Mouse (Mus musculus) forebrain, embryonic 16.5 days (tissue): ENCODE data around the gene Fam151a. TPM values are rescaled to one million over a fixed set of nuclear protein-coding genes. Genes with fewer than 3 reads are reported as not detected.
"Not testable (repeated sequence)": the region's sequence is repeated elsewhere in the genome, so short reads cannot be mapped to it uniquely, and the experiment has no call there.

Experiments used
- ATAC-seq: fragments of 200-750 bp; cut with Nextera tagmentation; 2 replicates; pipeline ENCODE4 v1.8.0; 2017; ENCODE audit warnings: mild to moderate bottlenecking, moderate library complexity
- H3K27ac ChIP-seq: fragments of 300-500 bp; sonication (generic); 2 replicates; pipeline ENCODE4 v1.5.1; 2014; ENCODE audit warnings: low read length, control low read depth
- H3K27me3 ChIP-seq: fragments of 300-500 bp; sonication (generic); replicated peaks from 2 replicates; pipeline ENCODE4 v1.6.1; 2014; ENCODE audit warnings: low read length; ENCODE audit not compliant: control insufficient read depth, insufficient read depth
- H3K36me3 ChIP-seq: fragments of 300-500 bp; sonication (generic); 2 replicates; pipeline ENCODE4 v1.6.1; 2014; ENCODE audit not compliant: control insufficient read depth, insufficient read depth
- H3K4me1 ChIP-seq: fragments of 300-500 bp; sonication (generic); replicated peaks from 2 replicates; pipeline ENCODE4 v1.6.1; 2014; ENCODE audit warnings: low read length; ENCODE audit not compliant: control insufficient read depth, insufficient read depth
- H3K4me2 ChIP-seq: fragments of 300-500 bp; sonication (generic); 2 replicates; pipeline ENCODE4 v1.6.1; 2014; ENCODE audit warnings: mild to moderate bottlenecking, low read length, control low read depth
- H3K4me3 ChIP-seq: fragments of 300-500 bp; sonication (generic); replicated peaks from 2 replicates; pipeline ENCODE4 v1.5.1; 2014; ENCODE audit warnings: mild to moderate bottlenecking, low read length, control low read depth
- H3K9ac ChIP-seq: fragments of 300-500 bp; sonication (generic); replicated peaks from 2 replicates; pipeline ENCODE4 v1.6.1; 2014; ENCODE audit warnings: low read depth, low read length, control low read depth
- H3K9me3 ChIP-seq: fragments of 300-500 bp; sonication (generic); 2 replicates; pipeline ENCODE4 v1.6.1; 2016; ENCODE audit warnings: low read length; ENCODE audit not compliant: control insufficient read depth
- WGBS: fragments of 180-500 bp; shearing (Covaris S2); extraction: QIAGEN DNeasy Blood & Tissue Kit; methylation state at CpG from one replicate; pipeline ENCODE4 v1.1.7; 2014; 5-methylcytosine and 5-hydroxymethylcytosine counted together
- polyA plus RNA-seq: library from polyadenylated mRNA; unstranded; fragments of >200 nt; fragmentation: Nextera tagmentation; extraction: Ambion mirVana; gene quantifications from 2 replicates; pipeline ENCODE4 v1.2.1, GENCODE M21; 2015

The Fam151a gene
- polyA plus RNA-seq, 1 experiment from 2014 or later = not detected

DNA sequence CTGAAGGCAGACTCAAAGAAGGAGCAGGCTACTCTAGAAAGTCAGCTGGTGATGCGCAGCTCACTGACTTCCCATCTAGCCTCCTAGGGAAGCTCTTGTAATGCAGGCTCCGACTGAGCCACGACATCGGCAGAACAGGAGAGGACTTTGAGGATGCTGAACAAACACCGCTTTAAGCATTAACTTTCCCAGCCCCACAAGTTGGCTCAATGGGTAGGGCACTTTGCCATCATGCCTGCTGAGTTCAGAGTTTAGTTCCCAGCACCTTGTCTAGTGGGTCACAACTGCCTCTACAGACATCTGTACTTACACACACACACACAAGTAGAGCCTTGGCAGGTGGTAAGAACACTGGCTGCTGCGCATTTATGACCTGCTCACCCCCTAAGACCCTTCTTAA is 18.0 kb downstream of the Fam151a start:
- Histone ChIP-seq H3K9ac (no peak overlapping the region), H3K9me3 (no peaks in the 10 kb centered on the region), H3K4me1 (peaks cover 11% of the 10 kb centered on the region; the same call in 1 of the 2 replicates), H3K4me2 (no peak overlapping the region), H3K4me3 (no peak overlapping the region), H3K27ac (no peak overlapping the region), H3K36me3 (no peaks in the 10 kb centered on the region), H3K27me3 (no peaks in the 10 kb centered on the region)
- WGBS = 85% methylated on average over 6 of the region's 6 CpGs
- ATAC-seq = no peak

DNA sequence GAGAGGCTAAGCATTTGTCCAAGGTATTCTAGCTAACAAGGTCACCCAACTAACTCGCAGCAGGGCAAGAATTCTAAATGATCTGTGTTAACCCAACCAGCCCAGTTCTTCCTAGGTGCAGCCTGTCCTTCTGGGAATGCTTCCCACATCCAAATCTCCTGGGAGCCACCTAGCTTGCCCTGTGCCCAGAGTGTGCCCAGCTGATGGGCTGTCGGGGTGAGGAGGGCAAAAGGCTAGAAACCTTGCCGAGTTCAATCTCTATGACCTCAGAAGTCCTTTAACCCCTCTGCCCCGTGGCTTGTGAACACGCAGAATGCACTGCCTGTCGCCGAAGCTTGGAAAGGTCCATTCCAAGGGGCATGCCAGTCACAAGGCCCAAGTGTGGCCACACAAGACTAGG is 30.5 kb downstream of the Fam151a start:
- Histone ChIP-seq H3K36me3 (no peaks in the 10 kb centered on the region), H3K9me3 (no peaks in the 10 kb centered on the region), H3K9ac (no peak overlapping the region), H3K27me3 (no peaks in the 10 kb centered on the region), H3K27ac (no peak overlapping the region), H3K4me1 (no peaks in the 10 kb centered on the region), H3K4me2 (no peak overlapping the region), H3K4me3 (no peak overlapping the region)
- WGBS = 73% methylated on average over 7 of the region's 7 CpGs
- no peak for ATAC-seq

DNA sequence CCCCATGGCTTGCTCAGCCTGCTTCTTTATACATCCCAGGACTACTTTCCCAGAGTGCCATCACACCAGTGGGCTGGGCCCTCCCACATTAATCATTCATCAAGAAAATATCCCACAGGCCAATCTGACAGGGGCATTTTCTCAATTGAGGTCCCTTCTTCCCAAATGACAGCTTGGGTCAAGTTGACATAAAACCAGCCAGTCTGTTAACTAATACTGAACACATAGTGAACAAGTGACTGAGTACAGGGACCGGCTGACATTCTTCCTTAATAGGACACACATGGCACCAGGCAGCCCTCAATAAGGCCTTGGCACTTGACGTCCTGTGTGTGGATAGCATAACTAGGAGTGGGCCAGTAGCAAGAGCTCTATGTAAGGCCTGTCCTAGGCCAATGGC is 35.6 kb downstream of the Fam151a start:
- Histone ChIP-seq H3K4me3 (no peak overlapping the region), H3K36me3 (no peaks in the 10 kb centered on the region), H3K27ac (no peak overlapping the region), H3K9ac (no peak overlapping the region), H3K4me2 (no peak overlapping the region), H3K27me3 (no peaks in the 10 kb centered on the region), H3K9me3 (no peaks in the 10 kb centered on the region), H3K4me1 (no peaks in the 10 kb centered on the region)
- WGBS = 67% methylated on average over 2 of the region's 2 CpGs
- ATAC-seq = no peak

DNA sequence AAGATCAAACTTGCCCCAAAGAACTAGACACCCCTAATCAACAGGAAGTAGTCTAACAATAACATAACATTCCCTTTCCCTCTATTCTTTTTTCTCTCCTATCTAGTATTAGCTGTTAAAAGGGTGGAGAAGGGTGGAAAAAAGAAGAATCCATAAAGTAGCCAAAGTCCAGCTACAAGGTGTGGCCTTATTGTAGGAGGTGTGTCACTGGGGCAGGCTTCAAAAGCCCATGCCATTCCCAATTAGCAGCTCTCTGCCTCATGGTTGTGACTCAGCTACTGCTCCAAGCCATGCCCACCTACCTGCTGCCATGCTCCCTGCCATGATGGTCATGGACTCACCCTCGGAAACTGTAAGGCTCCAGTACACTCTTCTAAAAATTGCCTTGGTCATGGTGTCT is 38.9 kb downstream of the Fam151a start:
- Histone ChIP-seq H3K27me3 (no peaks in the 10 kb centered on the region), H3K9me3 (no peaks in the 10 kb centered on the region), H3K9ac (no peak overlapping the region), H3K36me3 (no peaks in the 10 kb centered on the region), H3K4me2 (no peak overlapping the region), H3K4me1 (peaks cover 8% of the 10 kb centered on the region), H3K27ac (no peak overlapping the region), H3K4me3 (no peak overlapping the region)
- WGBS = 94% methylated on average over 1 of the region's 1 CpGs
- ATAC-seq = no peak

DNA sequence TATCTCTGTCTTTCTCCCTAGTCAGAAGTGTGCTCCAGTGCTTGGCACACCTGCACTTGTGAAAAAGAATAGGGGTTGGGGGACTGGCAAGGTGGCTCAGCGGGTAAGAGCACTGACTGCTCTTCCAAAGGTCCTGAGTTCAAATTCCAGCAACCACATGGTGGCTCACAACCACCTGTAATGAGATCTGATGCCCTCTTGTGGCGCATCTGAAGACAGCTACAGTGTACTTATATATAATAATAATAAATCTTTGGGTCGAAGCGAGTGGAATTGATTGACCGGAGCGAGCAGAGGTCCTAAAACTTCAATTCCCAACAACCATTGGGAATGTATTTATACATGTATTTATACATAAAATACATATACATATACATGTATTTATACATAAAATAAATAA is 42.1 kb downstream of the Fam151a start:
- H3K9me3 ChIP-seq, H3K27ac ChIP-seq, ATAC-seq, H3K9ac ChIP-seq, H3K4me3 ChIP-seq, H3K27me3 ChIP-seq, H3K36me3 ChIP-seq, H3K4me2 ChIP-seq: not testable (repeated sequence)
- 83% methylated on average over 6 of the region's 6 CpGs for WGBS
- H3K4me1 ChIP-seq = peaks cover 20% of the 10 kb centered on the region

DNA sequence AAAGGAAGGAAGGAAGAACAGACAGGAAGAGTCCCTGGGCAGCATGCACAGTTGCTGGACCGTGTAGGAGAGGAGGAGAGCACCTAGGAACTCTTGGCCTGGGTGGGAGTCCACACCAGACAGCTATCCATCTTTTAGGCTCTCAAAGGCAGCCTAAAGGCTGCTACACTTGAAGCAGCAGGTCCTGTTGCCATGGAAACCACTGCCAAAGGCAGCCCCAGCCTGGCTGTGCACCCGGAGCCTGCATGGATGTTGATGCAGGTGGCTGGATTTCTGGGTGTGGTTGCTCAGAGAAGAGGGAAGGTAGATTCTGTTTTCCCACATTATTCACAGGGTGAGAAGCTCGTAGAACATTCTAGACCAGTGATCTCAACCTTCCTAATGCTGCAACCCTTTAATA is 43.3 kb downstream of the Fam151a start:
- Histone ChIP-seq H3K9ac (0 out of 2 replicates have a peak overlapping the region, but pooled peaks have one; percentile 32), H3K4me1 (peaks cover 20% of the 10 kb centered on the region), H3K27ac (peak overlapping the region; percentile 53), H3K4me2 (no peak overlapping the region), H3K4me3 (no peak overlapping the region), H3K36me3 (no peaks in the 10 kb centered on the region), H3K27me3 (no peaks in the 10 kb centered on the region), H3K9me3 (no peaks in the 10 kb centered on the region)
- peak; percentile 60 for ATAC-seq
- WGBS = 16% methylated on average over 3 of the region's 3 CpGs

DNA sequence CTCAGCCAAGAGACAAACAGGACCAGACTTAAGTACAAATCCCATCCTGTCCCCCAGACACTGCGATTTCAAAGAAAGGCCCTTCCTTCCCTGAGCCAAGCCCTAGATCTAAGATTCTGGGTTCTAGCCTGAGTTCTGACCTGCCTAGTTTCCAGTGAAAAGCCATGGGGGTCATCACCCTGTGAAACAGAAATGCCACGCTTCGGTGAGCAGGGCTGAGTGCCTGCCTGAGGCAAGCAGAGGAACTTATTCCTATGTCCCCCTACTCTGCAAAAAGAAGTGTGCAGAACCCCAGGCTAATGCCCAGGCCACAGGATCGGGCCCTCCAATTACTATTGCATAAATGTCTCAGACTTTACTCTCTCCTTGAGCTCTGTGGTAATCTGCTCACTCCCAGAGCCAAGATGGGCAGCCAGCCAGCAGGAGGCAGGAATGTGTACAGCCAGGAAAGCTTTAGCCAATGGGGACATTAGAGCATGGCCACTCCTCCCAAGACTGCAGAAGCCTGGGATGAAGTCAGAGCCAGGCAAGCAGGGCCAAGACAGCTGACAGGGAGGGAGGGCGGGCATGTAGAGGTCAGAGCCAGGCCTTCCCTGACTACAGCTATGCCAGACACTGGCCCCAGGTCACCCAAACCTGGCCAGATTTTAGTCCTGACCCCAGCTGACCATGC is 44.6 kb downstream of the Fam151a start:
- H3K9me3 ChIP-seq = no peaks in the 10 kb centered on the region
- H3K36me3 ChIP-seq = no peaks in the 10 kb centered on the region
- peaks cover 20% of the 10 kb centered on the region for H3K4me1 ChIP-seq
- no peak overlapping the region for H3K4me2 ChIP-seq
- peak; percentile 88 for ATAC-seq
- no peaks in the 10 kb centered on the region for H3K27me3 ChIP-seq
- H3K4me3 ChIP-seq = no peak overlapping the region
- WGBS = 24% methylated on average over 5 of the region's 5 CpGs
- H3K27ac ChIP-seq = no peak overlapping the region
- H3K9ac ChIP-seq = no peak overlapping the region

DNA sequence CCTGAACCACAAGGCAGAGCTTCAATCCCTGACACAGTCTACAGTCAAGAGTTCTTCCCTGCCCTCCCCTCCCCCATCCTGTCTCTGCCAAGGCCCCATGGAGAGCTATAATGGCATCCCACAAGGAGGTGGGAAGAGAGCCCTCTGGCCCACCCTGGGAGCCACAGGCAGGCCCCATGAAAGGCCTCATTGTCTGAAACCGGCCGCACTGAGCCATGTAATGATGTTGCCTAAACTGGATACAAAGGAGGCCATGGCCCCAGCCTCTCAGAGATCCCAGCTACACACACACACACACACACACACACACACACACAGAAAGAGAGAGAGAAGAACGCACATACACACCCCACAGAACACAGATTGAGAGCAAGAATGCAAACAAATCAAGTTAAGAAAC is 46.4 kb downstream of the Fam151a start:
- Histone ChIP-seq H3K9ac (no peak overlapping the region), H3K27me3 (no peaks in the 10 kb centered on the region), H3K36me3 (no peaks in the 10 kb centered on the region), H3K4me2 (no peak overlapping the region), H3K4me1 (peaks cover 20% of the 10 kb centered on the region), H3K27ac (no peak overlapping the region), H3K4me3 (no peak overlapping the region), H3K9me3 (no peaks in the 10 kb centered on the region)
- 2% methylated on average over 3 of the region's 3 CpGs for WGBS
- peak; percentile 66 for ATAC-seq

DNA sequence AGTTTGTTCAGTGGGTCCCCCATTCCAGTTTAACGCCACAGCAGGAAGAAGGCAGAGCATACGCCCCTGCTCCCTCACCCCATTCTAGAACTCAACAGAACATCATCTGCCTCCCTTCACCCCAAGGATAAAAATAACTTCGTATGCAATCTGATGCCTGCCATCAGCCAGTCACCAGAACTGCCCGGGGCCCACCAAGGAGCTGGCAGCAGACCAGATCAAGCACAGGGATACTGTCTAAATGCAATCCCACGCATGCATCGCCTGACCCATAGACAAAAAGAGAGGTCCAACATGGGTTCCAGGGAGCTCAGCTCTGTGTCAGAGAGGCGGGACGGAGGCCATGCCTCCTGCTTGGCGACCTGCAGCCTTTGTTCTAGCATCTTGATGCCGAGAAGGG is 49.4 kb downstream of the Fam151a start:
- no peaks in the 10 kb centered on the region for H3K9me3 ChIP-seq
- no peak overlapping the region for H3K4me3 ChIP-seq
- no peak overlapping the region for H3K9ac ChIP-seq
- WGBS = 61% methylated on average over 10 of the region's 10 CpGs
- peaks cover 28% of the 10 kb centered on the region for H3K4me1 ChIP-seq
- ATAC-seq = no peak
- H3K27me3 ChIP-seq = no peaks in the 10 kb centered on the region
- H3K36me3 ChIP-seq = no peaks in the 10 kb centered on the region
- no peak overlapping the region for H3K4me2 ChIP-seq
- H3K27ac ChIP-seq = no peak overlapping the region

DNA sequence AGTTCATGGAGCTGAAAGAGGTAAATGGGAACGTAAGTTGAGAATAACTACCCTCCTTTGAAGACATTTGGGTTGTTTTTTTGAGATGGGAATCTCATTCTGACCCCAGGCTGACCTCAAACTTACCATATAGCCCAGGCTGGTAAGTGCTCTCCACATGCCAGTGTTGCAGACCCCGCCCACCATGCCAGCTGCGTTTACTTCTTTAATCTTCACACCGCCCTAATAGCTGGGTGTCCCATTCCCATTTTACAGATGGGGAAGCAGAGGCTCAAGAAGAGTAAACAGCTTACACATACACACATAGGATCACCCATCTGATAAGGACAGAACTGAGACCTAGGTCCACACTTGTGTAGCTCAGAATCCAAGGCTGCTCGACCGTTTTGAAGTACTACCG is 51.1 kb downstream of the Fam151a start:
- Histone ChIP-seq H3K36me3 (no peaks in the 10 kb centered on the region), H3K27ac (no peak overlapping the region), H3K4me3 (no peak overlapping the region), H3K4me2 (no peak overlapping the region), H3K9me3 (no peaks in the 10 kb centered on the region), H3K9ac (no peak overlapping the region), H3K4me1 (peaks cover 23% of the 10 kb centered on the region), H3K27me3 (no peaks in the 10 kb centered on the region)
- ATAC-seq = no peak
- WGBS = 93% methylated on average over 7 of the region's 7 CpGs
